Mouse (Mus musculus) CD4-positive naive resting alpha-beta T cell, adult 57 days (primary cell): Measurements from ENCODE around the gene Lta. TPM values are rescaled to one million over a fixed set of nuclear protein-coding genes. Genes with fewer than 3 reads are reported as not detected.

Experiments
- total RNA-seq: library from RNA; stranded (reverse); gene quantifications from one replicate; pipeline ENCODE4 v1.2.4, GENCODE M21; 2023

The Lta gene
- 15.2 TPM for total RNA-seq

DNA sequence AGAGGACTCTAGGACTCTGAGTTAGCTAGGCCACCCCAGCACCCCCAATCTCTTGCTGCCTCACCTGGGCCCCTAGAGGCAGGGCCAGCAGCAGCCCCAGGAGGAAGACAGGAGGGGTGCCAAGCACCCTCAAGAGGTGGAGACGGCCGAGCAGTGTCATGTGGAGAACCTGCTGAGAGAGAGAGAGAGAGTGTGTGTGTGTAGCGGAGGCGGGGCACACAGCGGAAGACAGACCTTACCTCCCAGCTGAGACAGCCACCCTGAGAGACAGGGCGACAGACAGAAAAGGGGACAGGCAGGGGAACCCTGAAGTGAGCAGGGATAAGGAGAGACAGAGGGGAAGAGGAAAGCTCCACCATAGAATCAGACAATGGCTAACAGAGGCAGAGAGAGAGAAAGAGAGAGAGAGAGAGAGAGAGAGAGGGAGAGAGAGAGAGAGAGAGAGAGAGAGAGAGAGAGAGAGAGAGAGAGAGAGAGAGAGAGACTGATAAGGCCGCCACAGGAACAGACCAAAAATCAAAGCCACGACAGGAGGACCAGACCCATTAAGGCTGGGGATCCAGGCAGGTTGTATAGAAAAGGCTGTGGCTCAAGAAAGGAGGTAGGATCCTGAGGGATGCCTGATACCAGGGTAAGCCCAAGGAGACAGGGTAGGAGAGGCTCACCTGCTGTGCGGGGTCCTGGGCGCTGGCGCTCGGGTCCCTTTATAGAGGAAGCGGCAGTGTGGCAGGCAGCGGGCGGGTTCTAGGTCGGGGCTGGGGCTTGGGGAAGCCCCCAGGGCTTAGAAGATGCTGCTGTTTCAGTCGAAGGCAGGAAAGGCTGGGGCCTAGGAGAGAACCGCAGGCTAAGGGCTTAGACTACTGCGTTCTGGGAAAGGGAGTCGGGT is at the start of gene Lta:
Gene Lta (minus strand): TSS at position 858 of the 886 bp plus-strand sequence.

DNA sequence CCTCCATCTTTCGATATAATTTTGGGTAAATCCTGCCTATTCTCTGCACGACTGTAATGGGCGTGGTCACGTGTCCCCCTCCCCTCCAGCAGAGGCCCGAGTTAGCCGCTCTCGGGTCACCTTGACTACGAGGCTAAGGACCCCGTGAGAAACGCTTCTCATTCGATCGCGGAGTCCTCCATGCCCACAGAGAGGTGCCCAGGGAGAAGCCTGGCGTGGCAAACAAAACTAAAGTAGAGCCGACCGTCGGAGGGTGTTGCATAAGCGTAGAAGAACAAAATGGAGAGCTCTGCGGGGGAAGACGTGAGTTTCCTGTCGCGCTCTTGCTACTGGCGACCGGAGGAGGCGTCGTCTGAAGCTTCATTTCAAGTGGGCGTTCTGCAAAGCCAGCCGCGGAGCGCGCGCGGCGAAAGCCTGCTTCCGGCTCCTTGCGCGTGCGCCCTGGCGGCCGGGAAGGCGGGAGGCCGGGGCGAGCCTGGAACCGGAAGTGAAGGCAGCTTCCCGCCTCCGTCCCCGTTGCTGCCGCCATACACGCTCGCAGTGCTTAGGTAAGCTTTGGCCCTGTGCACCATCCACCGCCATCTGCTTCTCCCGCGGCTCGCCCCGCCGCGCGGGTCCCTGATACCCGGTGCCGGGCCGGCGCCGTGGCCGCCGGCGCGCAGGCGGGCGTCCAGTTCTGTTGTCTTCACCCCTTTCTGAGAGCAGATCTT is 36.3 kb upstream of the Lta start, which contains the start of gene Ddx39b:
Gene Ddx39b (plus strand): TSS at position 442 of the 710 bp plus-strand sequence.

DNA sequence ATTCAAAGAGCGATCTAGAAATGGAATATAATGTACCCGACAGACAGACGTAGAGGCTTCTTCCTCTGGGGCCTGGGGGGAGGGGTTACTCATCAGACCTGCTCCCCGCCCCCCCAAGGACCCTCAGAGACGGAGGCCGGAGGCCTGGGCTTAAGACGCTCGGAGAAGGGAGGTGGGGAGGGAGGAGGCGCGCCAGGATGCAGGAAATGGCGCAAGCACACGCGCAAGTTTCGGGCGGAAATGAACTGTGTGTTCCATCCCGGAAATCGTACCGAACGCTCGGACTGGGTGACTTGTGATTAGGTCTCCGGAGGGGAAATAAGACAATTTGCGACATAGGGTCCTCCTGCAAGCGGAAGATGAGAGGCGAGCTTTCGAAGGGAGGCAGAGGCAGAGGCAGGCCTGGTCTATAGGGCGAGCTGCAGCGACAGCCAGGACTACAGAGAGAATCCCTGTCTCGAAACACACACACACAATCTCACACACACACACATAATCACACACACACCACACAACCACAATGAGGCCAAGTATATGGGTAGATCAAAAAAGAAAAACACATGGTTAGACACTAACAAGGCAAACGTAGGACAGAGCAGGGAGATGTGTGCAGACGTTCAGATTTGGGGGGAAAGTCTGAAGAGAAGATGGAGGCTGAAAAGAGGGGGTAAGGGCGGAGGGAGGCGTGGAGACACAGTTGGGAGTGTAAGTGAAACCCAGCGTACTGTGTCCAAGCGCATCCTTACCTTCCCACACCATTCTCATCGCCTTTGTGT is 30.7 kb upstream of the Lta start, which contains the start of gene Nfkbil1:
Gene Nfkbil1 (minus strand): TSS at position 179 of the 776 bp plus-strand sequence.

DNA sequence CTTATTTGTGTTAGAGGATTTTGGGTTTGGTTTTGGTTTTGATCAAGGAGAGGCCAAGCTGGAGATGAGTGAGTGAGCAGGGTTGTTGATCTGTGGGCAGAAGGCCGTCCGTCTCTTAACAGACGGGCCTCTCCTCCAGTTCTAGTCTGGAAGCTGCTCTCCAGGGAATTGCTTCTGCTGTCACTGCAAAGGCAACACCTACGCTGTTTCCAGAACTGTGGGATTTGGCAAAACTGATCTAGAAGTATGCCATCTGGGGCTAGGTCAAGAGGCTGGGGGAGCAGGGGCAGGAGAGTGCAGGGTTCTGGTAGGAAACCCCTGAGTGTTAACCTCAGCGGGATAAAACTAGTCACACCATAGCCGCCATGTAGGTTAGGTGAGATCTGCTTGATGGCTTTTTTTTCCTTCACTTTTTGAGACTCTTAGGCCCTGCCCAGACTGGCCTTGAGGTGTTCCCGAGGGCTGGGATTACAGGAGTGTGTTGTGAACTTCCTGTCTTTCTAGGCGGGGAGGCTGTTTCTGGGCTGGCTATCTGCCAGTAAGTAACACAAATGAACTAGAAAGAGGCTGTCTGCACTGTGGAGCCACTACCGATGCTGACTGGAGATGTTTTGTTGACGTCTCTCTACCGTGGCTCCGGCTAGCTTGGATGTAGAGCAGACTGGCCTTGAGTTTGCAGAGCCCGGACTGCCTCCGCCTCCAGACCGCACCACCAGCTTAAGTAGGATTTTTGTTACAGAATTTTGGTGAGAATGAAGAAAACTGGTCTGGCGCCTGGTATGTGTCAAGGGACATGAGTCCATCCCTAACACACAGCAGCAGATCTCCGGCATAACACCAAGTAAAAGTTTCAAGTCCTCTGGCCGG is 28.2 kb upstream of the Lta start, which contains the start of gene Atp6v1g2:
Gene Atp6v1g2 (plus strand): TSS at position 547 of the 867 bp plus-strand sequence.

DNA sequence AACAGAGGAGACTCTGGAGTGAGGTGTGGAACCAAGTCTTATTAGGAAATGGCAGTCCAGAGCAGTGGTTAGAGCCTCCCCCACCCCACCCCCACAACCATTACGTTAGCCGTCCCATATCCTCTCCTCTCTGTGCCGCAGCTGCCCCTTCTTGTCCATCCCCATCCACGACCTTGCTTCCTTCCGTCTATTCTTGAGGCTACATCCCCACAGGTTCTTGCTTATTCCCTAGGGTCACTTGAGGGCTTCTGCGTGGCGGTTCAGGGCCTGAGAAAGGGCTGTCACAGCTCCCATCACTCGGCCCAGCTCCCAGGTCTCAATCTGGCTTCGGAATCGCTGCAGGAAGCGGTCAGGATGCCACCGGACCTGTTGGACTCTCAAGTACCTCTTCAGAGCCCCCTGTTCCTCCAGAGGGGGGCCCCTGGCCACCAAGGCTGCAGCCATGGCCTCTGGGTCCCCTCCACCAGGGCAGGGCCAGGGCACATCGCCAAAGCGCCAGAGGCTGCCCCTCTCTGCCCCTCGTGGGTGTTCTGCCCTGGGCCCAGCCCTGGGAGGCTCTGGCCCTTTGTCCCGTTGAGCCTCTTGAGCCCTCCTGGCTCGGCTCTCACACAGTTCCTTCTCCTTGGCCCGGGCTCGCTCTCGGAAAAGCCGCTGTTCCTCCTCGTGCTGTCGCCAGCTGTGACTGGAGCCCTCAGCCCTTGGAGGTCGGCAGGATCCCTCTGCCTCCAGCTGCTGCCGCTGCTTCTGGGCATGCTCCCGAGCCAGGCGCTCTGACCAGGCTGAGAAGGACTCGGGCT is 15.2 kb upstream of the Lta start, which contains the start of gene Gm16181:
Gene Gm16181 (plus strand): TSS at position 679 of the 797 bp plus-strand sequence.

DNA sequence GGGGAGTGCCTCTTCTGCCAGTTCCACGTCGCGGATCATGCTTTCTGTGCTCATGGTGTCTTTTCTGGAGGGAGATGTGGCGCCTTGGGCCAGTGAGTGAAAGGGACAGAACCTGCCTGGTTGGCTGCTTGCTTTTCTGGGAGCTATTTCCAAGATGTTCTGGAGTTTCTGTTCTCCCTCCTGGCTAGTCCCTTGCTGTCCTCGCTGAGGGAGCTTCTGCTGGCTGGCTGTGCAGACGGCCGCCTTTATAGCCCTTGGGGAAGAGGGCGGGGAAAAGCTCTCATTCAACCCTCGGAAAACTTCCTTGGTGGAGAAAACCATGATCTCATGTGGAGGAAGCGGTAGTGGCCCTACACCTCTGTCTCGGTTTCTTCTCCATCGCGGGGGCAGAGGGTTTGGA is 3.4 kb downstream of the Lta start, which contains the start of gene Tnf:
Gene Tnf (minus strand): TSS at position 221 of the 400 bp plus-strand sequence.

DNA sequence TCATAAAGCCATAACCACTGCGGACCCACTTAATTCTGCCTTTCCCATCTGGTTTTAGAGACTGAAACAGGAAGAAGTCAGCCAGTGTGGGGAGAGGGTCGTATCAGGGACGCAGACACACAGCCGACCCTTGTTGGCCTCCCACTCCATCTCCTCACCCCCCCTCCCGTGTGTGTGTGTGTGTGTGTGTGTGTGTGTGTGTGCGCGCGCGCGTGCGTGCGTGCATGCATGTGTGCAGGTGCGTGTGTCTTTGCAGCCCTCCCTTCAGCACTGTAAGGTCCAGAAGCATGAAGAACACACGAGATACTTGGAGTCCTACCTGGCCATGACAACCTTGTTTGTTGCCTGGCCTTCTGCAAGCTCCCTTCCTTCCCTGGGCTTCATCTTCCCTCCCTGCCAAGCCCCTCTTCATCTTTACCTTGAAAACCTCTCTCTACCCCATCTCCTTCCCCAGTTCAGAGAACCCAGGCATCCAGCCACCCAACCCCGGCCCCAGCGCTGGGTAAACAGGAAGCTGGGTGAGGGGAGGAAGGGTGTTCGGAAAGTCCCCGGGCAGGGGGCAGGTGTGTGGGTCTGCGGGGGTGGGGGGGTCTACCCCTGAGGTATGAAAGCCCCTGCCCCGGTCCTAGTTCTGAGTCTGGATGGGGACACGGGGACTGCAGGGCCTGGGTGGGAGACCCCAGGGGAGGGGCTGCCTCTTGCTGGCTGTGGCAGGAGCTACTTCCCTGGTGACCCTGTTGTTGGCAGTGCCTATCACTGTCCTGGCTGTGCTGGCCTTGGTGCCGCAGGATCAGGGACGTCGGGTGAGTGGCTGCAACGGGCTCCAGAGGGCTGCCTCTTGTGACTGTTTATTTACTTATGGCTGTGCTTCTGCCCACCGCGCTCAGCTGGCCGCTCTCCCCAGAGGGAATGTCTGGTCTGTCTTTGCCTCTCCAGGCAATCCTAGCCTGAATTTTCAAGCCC is 11.0 kb downstream of the Lta start, which contains the start of gene Ltb:
Gene Ltb (plus strand): TSS at position 559 of the 963 bp plus-strand sequence.

DNA sequence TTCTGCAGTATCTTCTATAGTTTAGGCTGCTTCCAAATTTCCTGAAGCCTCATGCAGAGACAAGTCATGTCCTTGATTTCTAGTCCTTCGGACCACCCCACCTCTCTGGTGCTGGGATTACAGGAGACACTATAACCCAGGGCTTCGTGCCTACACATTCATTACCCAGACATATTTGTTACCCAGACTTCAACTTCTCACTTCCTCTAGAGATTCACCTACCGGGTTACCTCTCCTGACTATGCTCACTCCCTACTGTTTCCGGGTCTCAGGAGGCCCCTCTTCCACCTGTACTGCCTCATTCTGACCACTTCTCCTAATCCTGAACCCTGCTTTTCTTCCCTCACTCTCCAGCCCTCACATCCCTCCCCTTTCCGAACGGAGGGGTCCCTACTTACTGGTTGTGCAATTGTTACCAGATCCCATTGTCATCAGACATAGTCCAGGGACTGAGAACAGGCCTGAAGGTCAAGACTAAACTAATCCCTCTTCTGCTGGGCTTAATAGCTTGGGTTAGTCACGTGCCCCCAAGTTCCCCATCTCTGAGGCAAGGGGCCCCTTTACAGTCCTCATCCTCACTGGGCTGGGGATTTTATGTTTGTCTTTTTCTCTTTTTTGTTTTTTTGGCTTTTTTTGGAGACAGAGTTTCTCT is 17.1 kb downstream of the Lta start, which contains the start of gene Lst1:
Gene Lst1 (minus strand): TSS at position 481 of the 652 bp plus-strand sequence.

DNA sequence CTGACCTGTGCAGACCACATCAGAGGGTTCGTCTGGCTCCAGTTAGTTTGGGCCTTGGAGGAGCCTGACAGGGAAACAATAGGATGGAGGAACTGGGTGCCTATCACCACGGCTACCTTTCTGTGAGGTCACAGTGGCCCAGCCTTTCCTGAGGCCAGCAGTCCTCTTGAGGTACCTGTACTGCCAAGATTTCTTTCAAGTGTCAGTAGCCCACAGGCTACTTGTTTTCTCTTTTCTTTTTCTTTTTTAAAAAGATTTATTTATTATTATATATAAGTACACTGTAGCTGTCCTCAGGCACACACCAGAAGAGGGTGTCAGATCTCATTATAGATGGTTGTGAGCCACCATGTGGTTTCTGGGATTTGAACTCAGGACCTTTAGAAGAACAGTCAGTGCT is 29.2 kb downstream of the Lta start, which contains the start of gene Aif1:
Gene Aif1 (minus strand): TSS at position 101 of the 400 bp plus-strand sequence.

DNA sequence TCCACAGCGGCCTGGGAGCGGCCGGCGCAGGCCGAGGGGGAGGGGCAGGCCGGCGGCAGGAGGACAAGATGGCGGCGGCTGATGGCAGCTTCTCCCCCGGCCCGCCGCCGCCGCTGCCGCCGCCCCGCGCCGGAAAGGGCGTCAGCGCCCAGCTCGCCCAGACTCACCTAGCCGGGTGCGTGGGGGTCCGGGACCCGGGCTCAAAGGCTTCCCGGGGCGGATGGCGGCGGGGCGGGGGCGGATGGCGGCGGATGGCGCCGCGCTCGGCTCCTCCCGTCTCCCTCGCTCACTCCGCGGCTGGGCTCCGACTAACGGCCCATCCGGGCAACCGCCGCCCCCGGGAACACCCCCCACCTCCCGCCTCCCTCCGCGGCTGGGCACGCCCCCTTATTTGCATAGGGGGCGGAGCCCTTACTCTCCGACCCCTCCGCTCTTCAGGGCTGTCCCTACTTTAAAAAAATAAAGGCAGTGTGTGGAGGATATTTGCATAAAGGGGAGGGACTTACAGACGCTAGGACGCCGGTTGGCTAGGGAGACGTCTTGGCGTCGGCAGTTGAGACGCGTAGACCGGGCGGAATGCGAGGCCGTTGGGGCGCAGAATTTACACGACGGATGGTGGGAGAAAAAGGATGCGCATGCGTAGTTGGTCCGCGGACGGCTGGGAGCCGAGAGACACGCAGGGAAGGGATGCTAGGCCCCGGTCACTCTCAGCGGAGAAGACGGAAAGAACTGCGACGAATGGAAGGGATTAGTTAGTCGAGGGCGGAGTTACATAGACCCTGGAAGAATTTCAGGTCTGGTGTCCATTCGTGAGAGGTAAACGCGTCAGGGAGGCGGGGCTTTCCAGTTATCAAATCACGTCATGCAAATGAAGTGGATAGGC is 40.3 kb downstream of the Lta start, which contains the start of gene Prrc2a:
Gene Prrc2a (minus strand): TSS at position 330 of the 883 bp plus-strand sequence.

Other genes starting within 250 kb of the Lta start
- gene Hspa1b, start 246.1 kb downstream of the Lta start, total RNA-seq, result 146 TPM
- gene Gm20481, start 235.4 kb downstream of the Lta start, total RNA-seq, result not detected
- 70.6 TPM for gene Hspa1a, start 233.2 kb downstream of the Lta start, total RNA-seq
- gene Hspa1l, start 232.6 kb downstream of the Lta start, total RNA-seq, result not detected
- gene Lsm2, start 223.5 kb downstream of the Lta start, total RNA-seq, result 39.0 TPM
- 84.6 TPM for gene Vars, start 204.4 kb downstream of the Lta start, total RNA-seq
- gene Vwa7, start 188.8 kb downstream of the Lta start, total RNA-seq, result 0.21 TPM
- not detected for gene Sapcd1, start 177.3 kb downstream of the Lta start, total RNA-seq
- gene Msh5, start 158.6 kb downstream of the Lta start, total RNA-seq, result 3.9 TPM
- 157 TPM for gene Clic1, start 155.4 kb downstream of the Lta start, total RNA-seq
- 2.5 TPM for gene Ddah2, start 146.3 kb downstream of the Lta start, total RNA-seq
- gene Ly6g6c, start 140.0 kb downstream of the Lta start, total RNA-seq, result not detected
- 0.27 TPM for gene Mpig6b, start 139.2 kb downstream of the Lta start, total RNA-seq
- gene Ly6g6e, start 128.4 kb downstream of the Lta start, total RNA-seq, result not detected
- not detected for gene Ly6g6d, start 127.3 kb downstream of the Lta start, total RNA-seq
- not detected for gene Ly6g6f, start 119.7 kb downstream of the Lta start, total RNA-seq
- 69.9 TPM for gene Abhd16a, start 116.1 kb downstream of the Lta start, total RNA-seq
- not detected for gene Ly6g5c, start 97.1 kb downstream of the Lta start, total RNA-seq
- gene Ly6g5b, start 89.9 kb downstream of the Lta start, total RNA-seq, result 0.83 TPM
- gene Gpank1, start 83.9 kb downstream of the Lta start, total RNA-seq, result 27.0 TPM
- 141 TPM for gene Csnk2b, start 83.3 kb downstream of the Lta start, total RNA-seq
- 20.6 TPM for gene D17H6S53E, start 79.0 kb downstream of the Lta start, total RNA-seq
- not detected for gene Apom, start 73.3 kb downstream of the Lta start, total RNA-seq
- 438 TPM for gene Bag6, start 70.2 kb downstream of the Lta start, total RNA-seq
- 294 TPM for gene Prrc2a, start 40.5 kb downstream of the Lta start, total RNA-seq
- 3.0 TPM for gene Aif1, start 29.3 kb downstream of the Lta start, total RNA-seq
- gene Lst1, start 16.9 kb downstream of the Lta start, total RNA-seq, result 14.3 TPM
- 538 TPM for gene Ltb, start 10.9 kb downstream of the Lta start, total RNA-seq
- gene Tnf, start 3.3 kb downstream of the Lta start, total RNA-seq, result 18.7 TPM
- gene Gm16181, start 15.5 kb upstream of the Lta start, total RNA-seq, result not detected
- 1.6 TPM for gene Atp6v1g2, start 28.3 kb upstream of the Lta start, total RNA-seq
- gene Nfkbil1, start 30.4 kb upstream of the Lta start, total RNA-seq, result 10.8 TPM
- gene Ddx39b, start 36.4 kb upstream of the Lta start, total RNA-seq, result 474 TPM
- 2,421 TPM for gene H2-D1, start 57.4 kb upstream of the Lta start, total RNA-seq
- gene H2-Q1, start 115.1 kb upstream of the Lta start, total RNA-seq, result 14.8 TPM
- gene H2-Q2, start 136.9 kb upstream of the Lta start, total RNA-seq, result 16.7 TPM
- 511 TPM for gene H2-Q4, start 174.3 kb upstream of the Lta start, total RNA-seq
- 107 TPM for gene H2-Q6, start 219.5 kb upstream of the Lta start, total RNA-seq
- 390 TPM for gene H2-Q7, start 233.8 kb upstream of the Lta start, total RNA-seq